Mouse (Mus musculus) induced T-regulatory cell, adult 2 months (primary cell): ENCODE data around the gene Arhgef10l.

ENCODE experiments used
- DNase-seq: peaks from one replicate; pipeline ENCODE4 v3.0.0-alpha.2; 2012; ENCODE audit warnings: low read depth

Gene Arhgef10l

GRCm38 (mm10) chr4:140631276-140631849, 34.4 kb downstream of the Arhgef10l start:
- DNase-seq, result no peak

- no peak for DNase-seq
Observed at GRCm38 (mm10) chr4:140630651-140631241, 35.1 kb downstream of the Arhgef10l start.

- no peak for DNase-seq
Observed at GRCm38 (mm10) chr4:140630136-140630535, 35.7 kb downstream of the Arhgef10l start.

- DNase-seq, result no peak
Observed at GRCm38 (mm10) chr4:140628971-140629370, 36.8 kb downstream of the Arhgef10l start.

GRCm38 (mm10) chr4:140628412-140628943, 37.3 kb downstream of the Arhgef10l start:
- DNase-seq, result no peak

- no peak for DNase-seq
Observed at GRCm38 (mm10) chr4:140625651-140626525, 39.9 kb downstream of the Arhgef10l start.

GRCm38 (mm10) chr4:140624468-140625176, 41.2 kb downstream of the Arhgef10l start:
- DNase-seq, result no peak

GRCm38 (mm10) chr4:140624087-140624467, 41.7 kb downstream of the Arhgef10l start:
- DNase-seq, result no peak

GRCm38 (mm10) chr4:140622819-140623218, 43.0 kb downstream of the Arhgef10l start:
- DNase-seq, result no peak

GRCm38 (mm10) chr4:140620496-140620895, 45.3 kb downstream of the Arhgef10l start:
- DNase-seq, result no peak

- no peak for DNase-seq
Observed at GRCm38 (mm10) chr4:140617391-140618385, 48.1 kb downstream of the Arhgef10l start.

GRCm38 (mm10) chr4:140616894-140617293, 48.9 kb downstream of the Arhgef10l start:
- no peak for DNase-seq

GRCm38 (mm10) chr4:140616196-140616595, 49.6 kb downstream of the Arhgef10l start:
- no peak for DNase-seq

GRCm38 (mm10) chr4:140615771-140616170, 50.0 kb downstream of the Arhgef10l start:
- no peak for DNase-seq

GRCm38 (mm10) chr4:140614553-140614952, 51.3 kb downstream of the Arhgef10l start:
- no peak for DNase-seq

GRCm38 (mm10) chr4:140614145-140614544, 51.7 kb downstream of the Arhgef10l start:
- no peak for DNase-seq

GRCm38 (mm10) chr4:140610841-140611609, 54.8 kb downstream of the Arhgef10l start:
- DNase-seq, result no peak

- DNase-seq, result no peak
Observed at GRCm38 (mm10) chr4:140608228-140608720, 57.5 kb downstream of the Arhgef10l start.

GRCm38 (mm10) chr4:140606779-140607178, 59.0 kb downstream of the Arhgef10l start:
- DNase-seq, result no peak

- no peak for DNase-seq
Observed at GRCm38 (mm10) chr4:140606197-140606596, 59.6 kb downstream of the Arhgef10l start.
